Mouse (Mus musculus) spleen, adult 12 weeks (tissue): ENCODE results near the gene Stac2.

Source experiments
- DNase-seq: peaks from one replicate; pipeline ENCODE4 v3.0.0; 2022; ENCODE audit warnings: low spot score

Stac2 gene

DNA sequence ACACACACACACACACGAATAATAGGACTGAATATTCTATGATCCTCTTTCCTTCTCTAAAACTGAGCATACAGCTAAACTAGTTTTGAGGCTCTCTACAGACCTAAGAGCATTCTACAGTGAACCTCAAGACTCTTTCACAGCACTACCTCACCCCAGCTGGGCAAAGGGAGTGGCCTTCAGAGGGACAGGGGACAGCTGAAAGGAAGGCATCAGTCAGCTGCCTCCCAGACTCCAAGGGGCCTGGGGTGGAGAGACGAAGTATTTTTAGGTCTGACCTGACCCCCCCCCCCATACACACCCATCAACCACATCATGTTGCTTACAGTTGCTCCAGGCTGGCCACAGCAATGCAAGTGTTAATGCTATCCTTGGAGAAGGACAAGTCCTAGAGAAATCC is 32.1 kb downstream of the Stac2 start:
- no peak for DNase-seq

DNA sequence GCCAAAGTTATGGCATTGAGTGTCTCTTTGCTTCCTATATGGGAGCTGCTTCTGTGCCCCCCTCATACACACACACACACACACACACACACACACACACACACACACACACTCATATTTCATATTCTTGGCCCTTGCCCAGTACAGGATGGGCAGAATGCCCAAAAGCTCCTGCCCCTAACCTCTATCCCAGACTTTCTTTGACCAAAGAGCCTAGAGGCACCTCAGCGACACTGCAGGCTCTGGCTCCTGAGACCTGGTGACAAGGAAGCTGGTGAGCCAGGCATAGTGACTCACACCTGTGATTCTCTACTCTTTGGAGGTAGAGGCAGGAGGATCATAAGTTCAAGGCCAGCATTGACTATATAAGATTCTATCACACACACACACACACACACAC is 32.6 kb downstream of the Stac2 start:
- no peak for DNase-seq

DNA sequence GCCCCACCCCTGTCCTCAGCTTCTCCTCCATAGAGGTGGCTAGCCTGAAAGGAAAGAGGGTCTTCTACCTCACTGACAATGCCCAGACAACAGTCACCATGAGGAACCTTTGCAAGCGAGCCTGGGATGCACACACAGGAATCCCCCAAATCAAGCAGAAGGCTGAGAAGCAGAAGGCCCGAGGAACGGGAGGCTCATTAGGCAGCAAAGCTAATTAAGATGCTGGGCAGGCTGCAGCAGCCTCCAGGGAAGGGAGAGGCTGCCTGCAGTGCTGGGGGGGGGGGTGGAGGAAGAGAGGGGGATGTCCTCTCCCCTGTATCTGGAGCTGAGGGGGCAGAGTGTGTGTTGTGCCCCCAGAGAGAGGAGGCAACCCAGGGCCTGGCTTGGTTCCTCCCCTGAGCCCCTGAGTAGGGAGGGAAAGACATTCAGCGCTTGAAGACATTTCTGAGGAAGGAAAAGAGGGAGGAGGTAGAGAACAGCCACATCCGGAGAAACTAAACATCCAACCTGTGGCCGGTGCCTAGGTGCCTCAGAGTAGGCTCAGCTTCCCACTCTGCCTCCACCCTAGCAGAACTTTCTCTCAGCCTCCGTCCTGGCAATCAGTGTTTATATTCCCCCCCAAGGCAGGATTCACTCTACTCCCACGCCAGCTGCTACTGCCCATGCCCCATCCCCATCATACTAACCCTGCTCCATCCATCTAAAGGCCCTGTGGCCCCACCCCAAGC is 33.2 kb downstream of the Stac2 start:
- DNase-seq: no peak

DNA sequence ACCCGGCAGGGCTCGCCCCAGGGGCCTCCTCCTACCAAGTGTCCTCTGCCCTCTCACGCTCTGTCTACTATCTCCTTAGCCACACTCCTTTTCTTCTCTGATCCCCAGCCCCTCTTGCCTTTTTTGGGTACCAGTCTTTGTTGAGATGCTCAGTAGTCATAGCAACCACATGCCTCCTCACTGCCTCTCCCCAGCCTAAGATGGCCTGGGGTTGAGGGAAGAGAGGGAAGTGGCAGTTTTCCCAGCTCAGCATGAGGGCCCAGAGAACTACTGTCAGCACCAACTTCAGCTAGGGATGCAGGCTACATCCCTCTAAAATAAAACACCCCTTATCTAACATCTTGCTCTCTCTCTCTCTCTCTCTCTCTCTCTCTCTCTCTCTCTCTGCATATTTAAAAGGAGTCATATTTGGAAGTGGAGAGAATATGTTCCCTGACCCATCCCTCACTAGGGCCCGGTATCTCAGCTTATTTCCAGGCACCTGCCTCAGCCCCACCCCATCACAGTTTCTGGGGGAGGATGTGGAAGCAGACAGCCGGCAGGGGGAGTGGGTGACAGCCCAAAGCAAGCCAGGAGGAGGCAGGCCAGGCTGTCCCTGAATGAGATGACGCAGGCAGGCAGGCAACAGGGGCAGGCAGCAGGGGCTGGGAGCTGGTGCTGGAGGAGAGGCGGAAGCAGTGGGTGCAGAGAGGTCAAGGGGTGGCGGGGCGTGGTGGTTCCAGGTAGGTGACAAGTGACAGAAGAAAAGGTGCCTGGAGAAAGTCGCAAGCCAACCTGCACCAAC is 34.2 kb downstream of the Stac2 start:
- no peak for DNase-seq

DNA sequence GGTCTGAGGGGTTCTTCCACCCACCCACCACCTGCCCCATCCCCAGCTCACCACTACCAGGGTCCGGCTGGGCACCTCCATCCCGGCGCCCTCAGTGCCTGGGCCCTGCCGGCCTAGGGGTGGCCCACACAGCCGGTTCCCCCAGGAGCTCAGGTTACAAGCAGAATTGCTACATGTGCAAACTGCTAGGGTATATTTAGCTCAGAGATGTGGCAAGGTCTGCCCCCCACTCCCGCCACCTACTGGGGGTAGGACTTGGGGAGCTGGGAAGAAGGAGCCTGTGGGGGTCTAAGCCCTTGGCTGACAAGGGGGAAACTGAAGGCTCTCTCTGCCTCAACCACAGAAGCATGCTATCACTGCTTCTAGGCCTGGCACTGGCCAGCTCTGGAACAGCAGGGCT is 35.0 kb downstream of the Stac2 start:
- DNase-seq: no peak

DNA sequence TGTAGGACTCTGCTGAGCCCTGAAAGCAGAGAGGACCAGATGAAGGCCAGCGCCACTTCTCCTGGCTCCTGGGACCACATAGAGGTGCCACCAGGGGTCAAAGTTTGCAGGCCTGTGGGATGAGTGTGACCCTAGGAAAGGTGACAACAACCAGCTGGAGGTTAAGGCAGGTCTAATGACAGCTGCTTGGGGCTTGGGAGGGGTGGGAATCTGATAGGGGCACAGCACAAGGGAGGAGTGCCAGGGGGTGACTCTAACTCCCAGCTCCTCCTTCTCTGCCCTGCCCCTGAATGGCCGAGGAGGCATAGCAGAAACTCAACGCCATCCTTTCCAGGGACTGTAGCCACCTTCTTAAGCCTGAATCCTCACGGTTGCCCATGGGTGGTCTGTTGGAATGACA is 36.4 kb downstream of the Stac2 start:
- no peak for DNase-seq

DNA sequence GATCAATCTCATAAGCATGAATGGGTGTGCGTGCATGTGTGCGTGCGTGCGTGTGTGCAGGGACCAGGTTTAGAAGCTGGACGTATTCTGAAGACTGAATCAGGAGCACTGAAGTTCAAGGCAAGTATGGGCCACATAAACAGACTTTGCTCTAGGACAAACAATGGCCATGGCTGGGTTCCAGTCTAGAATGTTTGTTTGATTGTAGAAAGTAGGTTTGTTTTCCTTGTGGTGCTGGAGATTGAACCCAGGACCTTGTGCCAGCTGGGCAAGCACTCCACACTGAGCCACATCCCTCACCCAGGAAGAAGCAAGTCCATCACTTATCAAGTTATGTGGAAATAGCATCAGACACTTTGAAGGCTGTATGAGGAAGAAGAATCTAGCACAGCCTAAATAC is 37.1 kb downstream of the Stac2 start:
- no peak for DNase-seq

DNA sequence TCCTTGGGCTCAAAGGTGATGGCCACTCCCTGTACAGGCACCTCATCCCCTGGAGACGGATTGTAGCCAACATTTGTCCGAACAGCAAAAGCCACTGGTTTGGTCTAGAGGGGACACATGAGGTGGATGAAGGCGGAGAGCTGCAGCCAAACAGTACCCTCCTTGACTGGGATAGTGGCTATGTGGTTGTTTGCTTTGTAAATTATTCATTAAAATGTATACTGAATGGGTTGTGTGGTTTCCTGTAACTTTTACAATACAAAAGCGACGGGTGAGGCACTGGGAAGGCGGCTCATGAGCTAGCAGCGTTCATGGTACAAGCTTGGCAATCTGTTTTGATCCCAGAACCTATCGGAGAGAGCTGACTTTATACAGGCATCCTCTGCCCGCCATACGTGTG is 40.4 kb downstream of the Stac2 start:
- DNase-seq: no peak

DNA sequence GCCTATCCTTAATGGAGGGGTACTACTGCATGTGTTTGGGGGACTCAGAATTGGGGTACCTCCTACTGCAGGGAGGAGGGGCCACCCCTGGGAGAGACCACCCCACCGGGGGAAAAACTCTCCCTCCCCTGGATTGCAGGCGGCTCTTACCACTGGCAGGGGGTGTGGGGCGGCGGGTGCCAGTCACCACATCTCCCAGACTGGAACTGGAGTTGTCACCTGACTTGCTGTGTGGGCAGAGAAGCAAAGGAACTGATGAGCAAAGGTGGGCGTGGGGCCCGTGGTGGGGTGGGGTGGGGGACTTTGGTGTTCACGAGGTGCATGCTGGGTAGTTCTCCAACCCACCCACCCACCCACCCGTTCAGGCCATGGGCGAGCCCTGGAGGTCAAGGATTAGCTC is 41.5 kb downstream of the Stac2 start:
- DNase-seq: no peak

DNA sequence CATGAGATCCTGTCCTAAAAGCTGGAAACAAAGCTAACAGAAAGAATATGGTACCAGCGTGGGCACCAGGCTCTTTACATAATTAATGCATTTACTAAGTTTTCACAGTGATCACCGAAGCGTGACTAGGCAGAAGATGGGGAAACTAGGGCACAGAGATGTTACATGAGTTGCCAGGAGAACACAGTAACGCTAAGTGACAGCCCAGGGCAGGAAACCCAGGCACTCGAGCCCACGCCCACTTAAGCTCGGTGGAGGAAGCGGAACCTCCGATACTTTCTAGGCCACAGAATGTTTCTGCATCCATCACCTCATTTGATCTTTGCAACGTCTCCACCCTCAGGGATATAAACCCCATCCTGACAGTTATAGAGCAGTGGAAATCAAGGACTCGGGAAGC is 45.2 kb downstream of the Stac2 start:
- DNase-seq: no peak

DNA sequence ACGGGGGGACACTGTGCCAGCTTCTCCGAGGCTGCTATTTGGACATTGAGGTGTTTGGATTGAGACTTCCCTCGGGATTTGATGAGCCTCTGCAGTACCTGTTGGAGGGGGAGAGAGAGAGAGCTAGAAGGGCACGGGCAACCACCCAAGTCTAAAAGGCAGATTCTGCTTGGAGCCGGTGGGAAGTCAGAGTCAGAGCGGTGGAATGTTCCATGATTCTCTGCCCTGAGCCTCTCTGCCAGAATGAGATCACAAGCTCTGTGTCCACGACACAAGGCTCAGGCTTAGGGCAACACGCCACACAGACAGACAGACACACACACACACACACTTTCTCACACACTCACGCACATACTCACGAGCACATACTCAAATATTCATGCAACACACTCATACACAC is 47.6 kb downstream of the Stac2 start:
- DNase-seq: no peak

DNA sequence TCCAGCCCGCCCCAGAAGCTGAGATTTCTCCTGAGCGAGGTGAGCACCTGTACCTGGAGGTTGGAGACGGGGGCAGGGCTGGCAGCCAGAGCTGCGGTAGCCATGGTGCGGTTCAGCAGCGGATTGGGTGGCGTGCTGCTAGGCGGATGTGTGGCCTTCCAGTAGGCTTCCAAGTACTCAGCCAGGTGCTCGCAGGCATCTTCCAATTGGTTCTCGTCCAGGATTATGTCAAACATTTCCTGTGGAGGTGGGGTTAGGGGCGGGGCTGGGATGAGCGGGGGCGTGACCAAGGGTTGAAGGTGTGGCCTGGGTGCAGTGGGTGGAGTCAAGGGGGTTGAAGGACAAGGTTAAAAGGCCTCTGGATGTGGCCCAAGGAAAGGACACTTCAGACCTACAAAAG is 48.2 kb downstream of the Stac2 start:
- DNase-seq: no peak

DNA sequence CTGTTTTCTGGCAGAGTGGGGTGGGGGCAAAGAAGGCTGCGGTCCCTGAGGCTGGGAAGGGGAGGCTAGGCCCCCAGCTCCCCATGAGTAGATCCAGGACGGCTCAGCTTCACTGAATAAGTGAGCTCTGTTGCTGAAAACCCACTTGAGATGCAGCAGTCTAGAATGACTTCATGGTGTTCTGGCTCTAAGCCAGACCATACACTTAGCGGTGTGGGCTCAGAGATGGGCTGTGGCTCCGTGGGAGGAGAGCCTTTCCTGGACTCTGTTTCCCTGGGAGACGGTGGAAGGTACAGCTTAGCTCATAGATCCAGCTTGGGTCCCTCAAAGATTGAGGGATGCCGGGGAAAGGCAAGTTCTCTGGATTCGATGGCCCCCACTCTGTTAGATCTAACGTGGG is 49.1 kb downstream of the Stac2 start:
- no peak for DNase-seq

DNA sequence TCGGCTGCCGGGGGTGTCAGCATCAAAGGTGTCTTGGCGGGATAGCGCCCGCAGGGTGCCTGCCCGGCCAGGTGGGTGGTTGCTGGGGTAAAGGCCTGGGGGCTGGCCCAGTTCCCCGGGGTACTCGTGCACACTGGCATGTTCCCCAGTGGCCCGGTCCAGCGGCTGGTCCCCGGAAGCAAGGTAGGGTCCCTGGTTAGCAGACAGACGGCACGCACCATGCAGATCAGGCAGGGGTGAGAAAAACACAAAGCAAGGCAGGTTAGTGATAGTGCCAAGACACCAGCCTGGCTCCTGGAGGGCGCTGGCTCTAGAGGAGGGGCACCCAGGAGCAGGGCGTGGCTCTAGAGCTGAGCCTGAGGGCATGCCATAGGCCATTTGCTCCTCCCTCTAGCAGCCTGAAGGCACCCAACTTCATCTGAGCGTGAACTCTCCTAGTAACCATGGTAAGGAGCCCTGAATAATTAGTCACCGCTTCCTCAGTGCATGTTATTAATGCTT is 50.0 kb downstream of the Stac2 start:
- DNase-seq: no peak

DNA sequence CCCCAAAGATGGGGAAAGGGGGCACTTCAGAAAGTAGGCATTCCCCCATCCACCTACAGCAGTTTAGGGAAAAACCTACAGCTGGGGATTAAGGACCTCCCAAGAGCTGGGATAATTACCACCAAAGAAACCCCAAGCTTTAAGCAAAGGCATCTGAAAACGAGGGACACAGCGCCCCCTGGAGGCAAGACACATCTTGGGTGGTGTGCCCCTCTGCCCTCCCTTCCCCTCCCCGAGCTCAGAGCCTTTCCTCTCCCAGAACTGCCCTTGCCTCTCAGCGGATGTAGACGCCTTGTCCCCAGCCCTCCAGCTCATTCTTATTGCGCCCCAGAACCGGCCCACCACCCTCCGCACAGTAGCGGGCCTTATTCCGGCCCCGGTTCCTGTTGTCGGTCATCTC is 50.6 kb downstream of the Stac2 start:
- peak; percentile 64 for DNase-seq

DNA sequence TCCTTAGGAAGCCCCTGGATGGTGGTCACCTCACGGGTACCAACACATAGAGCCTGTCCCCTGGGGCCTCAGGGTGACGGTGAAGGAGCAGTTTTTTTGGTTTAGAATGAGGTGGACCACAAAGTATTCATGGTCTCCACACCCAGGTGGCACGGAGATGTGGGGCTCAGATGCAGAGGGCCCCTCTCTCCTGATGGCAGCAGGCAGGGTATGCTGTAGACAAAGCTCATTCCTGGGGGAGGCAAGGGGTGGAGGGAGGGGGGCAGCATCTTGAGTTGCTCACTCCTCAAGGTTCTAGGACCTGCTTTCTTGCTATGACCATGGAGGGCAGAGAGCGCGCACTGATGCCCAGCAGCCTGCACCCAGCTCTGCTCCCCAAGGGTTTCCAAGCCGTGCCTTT is 51.3 kb downstream of the Stac2 start:
- no peak for DNase-seq

DNA sequence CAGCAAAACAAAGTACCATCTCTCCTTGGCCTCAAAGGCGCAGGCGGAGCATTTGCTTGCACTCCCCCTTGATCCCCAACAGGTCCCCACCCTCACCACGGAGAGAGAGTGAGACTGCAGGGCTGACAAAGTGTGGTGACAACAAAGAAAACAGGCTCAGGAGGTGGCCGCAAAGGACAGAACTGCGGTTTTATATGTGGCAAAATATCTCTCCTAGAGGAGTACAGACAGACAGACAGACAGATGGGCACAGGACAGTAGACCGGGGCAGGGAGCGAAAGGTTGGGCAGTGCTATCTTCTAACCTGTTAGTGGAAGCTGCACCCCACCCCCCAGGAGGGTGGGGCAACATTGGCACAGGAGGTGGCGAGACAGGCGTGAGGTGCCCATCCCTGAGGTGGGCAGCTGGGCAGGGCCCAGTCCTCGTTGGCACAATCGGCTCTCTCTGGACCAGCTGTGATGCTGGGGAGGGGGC is 51.9 kb downstream of the Stac2 start:
- no peak for DNase-seq

DNA sequence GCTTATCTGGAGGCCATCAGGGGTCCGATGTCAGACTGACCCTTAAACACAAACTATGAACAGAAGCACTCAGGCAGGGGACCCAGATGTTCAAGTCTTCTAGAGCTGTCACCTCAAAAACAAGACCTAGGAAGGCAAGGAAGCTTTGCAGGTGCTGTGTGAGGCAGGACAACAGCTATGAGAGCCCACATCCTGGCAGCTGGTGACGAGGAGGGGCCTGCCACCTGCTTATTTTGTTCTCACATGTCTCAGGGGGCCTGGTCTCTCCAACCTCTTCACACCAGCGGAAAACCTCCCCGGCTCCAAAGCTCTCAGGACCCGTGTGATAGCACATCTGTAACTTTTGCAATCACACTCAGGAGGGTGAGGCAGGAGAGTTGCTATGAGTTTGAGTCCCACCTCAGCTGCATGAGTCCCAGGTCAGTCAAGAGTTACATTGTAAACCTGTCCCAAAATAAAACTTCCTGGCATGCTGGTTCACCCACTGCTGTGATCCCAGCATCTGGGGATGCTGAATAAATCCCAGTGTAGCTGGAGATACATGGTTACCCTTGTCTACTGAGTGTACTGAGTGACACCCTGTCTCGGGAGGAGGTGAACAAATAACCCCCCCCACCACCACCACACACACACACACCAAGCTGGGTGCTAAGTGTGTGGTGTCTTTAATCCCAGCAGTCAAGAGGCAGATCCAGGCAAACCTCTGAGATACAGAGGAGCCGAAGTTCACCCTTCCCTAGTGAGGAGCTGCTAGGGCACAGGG is 52.7 kb downstream of the Stac2 start:
- peak; percentile 61 for DNase-seq

DNA sequence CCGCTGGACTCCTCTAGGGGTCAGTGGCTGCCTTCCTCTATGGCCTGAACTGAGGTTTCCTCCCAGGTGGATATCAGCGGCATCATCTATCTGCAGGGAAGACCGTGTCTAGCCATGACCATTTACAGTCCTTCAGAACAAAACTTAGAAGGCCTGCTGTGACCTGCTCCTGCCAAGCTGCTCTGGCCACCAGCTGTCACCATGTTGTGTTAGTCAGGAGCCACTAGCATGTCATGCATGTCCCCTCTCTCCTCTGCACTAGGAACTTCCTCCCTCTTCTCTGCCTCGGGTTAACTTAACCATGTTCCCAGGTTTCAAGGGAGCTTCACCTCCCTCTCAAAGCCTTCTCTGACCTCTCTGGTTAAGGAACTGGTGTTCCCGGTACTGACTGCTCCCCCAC is 53.5 kb downstream of the Stac2 start:
- no peak for DNase-seq

DNA sequence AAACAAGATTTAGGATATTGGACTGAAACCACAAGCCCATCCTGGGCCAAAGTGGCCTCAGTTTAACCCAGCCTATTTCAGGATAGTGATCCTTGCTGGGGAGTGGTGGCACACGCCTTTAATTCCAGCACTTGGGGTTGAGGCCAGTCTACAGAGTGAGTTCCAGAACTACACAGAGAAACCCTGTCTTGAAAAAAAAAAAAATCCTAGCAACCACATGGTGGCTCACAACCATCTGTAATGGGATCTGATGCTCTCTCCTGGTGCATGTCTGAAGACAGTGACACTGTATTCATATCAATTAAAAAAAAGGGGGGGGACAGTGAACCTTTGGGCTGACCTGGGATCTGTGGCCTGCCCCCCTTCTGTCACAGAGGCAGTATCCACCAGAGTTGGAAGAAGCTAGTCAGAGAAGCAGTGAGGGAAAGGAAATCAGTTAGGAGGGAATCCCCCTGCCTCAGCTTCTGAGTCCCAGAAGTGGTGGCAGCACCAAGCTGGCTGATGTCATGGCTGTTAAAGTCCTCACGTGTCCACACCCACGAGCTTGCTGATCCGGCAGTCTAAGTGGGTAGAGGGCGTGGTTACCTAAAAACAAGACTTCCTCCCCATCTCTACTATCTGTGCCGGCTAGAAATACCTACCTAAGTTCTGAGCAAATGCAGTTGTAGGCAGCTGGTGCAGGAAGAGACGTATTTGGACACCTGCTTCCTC is 54.2 kb downstream of the Stac2 start:
- DNase-seq: peak; percentile 58

DNA sequence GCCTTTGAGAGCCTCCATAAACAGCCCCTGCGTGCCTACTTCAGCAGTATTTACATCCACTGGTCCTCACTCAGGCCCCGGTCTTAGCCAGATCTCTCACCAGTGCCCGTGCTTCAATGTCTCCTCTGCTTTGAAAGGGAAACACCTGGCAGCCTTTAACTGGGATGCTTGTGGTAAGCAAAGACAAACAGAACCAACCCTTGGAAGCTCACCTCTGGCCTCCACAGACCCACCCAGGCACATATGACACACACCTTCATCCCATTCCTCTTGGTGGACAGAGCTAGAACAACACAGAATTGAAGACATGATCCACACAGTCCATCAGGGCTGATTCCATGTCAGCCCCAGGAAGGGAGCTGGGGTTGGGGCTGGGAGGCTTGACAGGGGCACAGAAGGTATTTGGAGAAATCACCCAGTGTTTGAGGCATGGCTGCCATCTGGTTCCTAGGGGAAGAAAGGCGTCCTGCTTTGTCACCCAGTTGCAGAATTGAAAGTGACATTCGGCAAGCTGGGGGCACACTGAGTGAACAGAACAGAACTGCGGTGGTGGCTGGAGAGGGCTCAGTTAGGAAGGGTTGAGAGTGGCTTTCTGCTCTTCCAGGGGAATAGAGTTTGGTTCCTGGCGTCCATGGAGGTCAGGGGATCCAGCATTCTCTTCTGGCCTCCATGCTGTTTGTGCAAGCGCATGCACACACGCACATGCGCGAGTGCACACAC is 55.0 kb downstream of the Stac2 start:
- DNase-seq: no peak
